Mouse (Mus musculus) neural tube, embryonic 11.5 days (tissue): ENCODE data around the gene Gm28047. TPM values are rescaled to one million over a fixed set of nuclear protein-coding genes. Genes with fewer than 3 reads are reported as not detected.

Source experiments
- ATAC-seq: fragments of 200-750 bp; cut with Nextera tagmentation; 2 replicates; pipeline ENCODE4 v1.8.0; 2017; ENCODE audit warnings: moderate number of reproducible peaks, mild to moderate bottlenecking, moderate TSS enrichment, moderate library complexity; ENCODE audit not compliant: insufficient read depth, low FRiP score, low TSS enrichment
- DNase-seq: peaks from one replicate; pipeline ENCODE4 v3.0.0-alpha.2; 2015; ENCODE audit warnings: low spot score
- H3K27ac ChIP-seq: fragments of 300-500 bp; sonication (generic); 2 replicates; pipeline ENCODE4 v1.5.1; 2014; ENCODE audit warnings: low read depth, mild to moderate bottlenecking, low read length
- H3K27me3 ChIP-seq: fragments of 300-500 bp; sonication (generic); 2 replicates; pipeline ENCODE4 v1.6.1; 2014; ENCODE audit warnings: mild to moderate bottlenecking, low read length, mixed read lengths; ENCODE audit not compliant: control insufficient read depth, insufficient read depth
- H3K36me3 ChIP-seq: fragments of 300-500 bp; sonication (generic); 2 replicates; pipeline ENCODE4 v1.6.1; 2014; ENCODE audit warnings: mild to moderate bottlenecking, low read length, moderate library complexity, mixed read lengths; ENCODE audit not compliant: control insufficient read depth, insufficient read depth
- H3K4me1 ChIP-seq: fragments of 300-500 bp; sonication (generic); 2 replicates; pipeline ENCODE4 v1.6.1; 2014; ENCODE audit warnings: low read length, mixed read lengths; ENCODE audit not compliant: control insufficient read depth, insufficient read depth
- H3K4me2 ChIP-seq: fragments of 300-500 bp; sonication (generic); 2 replicates; pipeline ENCODE4 v1.6.1; 2014; ENCODE audit warnings: low read depth, mild to moderate bottlenecking, moderate library complexity
- H3K4me3 ChIP-seq: fragments of 300-500 bp; sonication (generic); 2 replicates; pipeline ENCODE4 v1.5.1; 2014; ENCODE audit warnings: low read depth, low read length
- H3K9ac ChIP-seq: fragments of 300-500 bp; sonication (generic); 2 replicates; pipeline ENCODE4 v1.6.1; 2014; ENCODE audit warnings: mild to moderate bottlenecking, low read length
- H3K9me3 ChIP-seq: fragments of 300-500 bp; sonication (generic); 2 replicates; pipeline ENCODE4 v1.6.1; 2016; ENCODE audit warnings: low read length; ENCODE audit not compliant: control insufficient read depth
- WGBS: fragments of 180-500 bp; shearing (Covaris S2); extraction: QIAGEN DNeasy Blood & Tissue Kit; methylation state at CpG from one replicate; pipeline ENCODE4 v1.1.7; 2014; 5-methylcytosine and 5-hydroxymethylcytosine counted together
- polyA plus RNA-seq: library from polyadenylated mRNA; unstranded; fragments of >200 nt; fragmentation: Nextera tagmentation; extraction: Ambion mirVana; gene quantifications from 2 replicates; pipeline ENCODE4 v1.2.1, GENCODE M21; 2014

Gm28047 gene
- polyA plus RNA-seq, 1 experiment from 2014 or later, result not detected

GRCm38 (mm10) chr15:102547478-102547877 is 77.4 kb downstream of the Gm28047 start:
- Histone ChIP-seq H3K4me2 (no peak overlapping the region), H3K9me3 (no peaks in the 10 kb centered on the region), H3K27me3 (no peaks in the 10 kb centered on the region), H3K4me3 (no peak overlapping the region), H3K36me3 (peaks cover 3% of the 10 kb centered on the region; the same call in 1 of the 2 replicates), H3K27ac (no peak overlapping the region), H3K4me1 (no peaks in the 10 kb centered on the region), H3K9ac (no peak overlapping the region)
- ATAC-seq, result no peak
- DNase-seq, result no peak
- WGBS, result 91% methylated on average over 3 of the region's 3 CpGs

GRCm38 (mm10) chr15:102546677-102547427 is 78.0 kb downstream of the Gm28047 start:
- Histone ChIP-seq H3K9ac (no peak overlapping the region), H3K4me1 (no peaks in the 10 kb centered on the region), H3K9me3 (no peaks in the 10 kb centered on the region), H3K27ac (no peak overlapping the region), H3K4me2 (no peak overlapping the region), H3K27me3 (no peaks in the 10 kb centered on the region), H3K36me3 (peaks cover 3% of the 10 kb centered on the region; the same call in 1 of the 2 replicates), H3K4me3 (no peak overlapping the region)
- ATAC-seq, result no peak
- DNase-seq, result no peak
- 89% methylated on average over 3 of the region's 3 CpGs for WGBS

- WGBS, result 90% methylated on average over 3 of the region's 3 CpGs
- Histone ChIP-seq H3K4me3 (no peak overlapping the region), H3K27ac (no peak overlapping the region), H3K9me3 (no peaks in the 10 kb centered on the region), H3K4me2 (no peak overlapping the region), H3K4me1 (no peaks in the 10 kb centered on the region), H3K9ac (no peak overlapping the region), H3K36me3 (peaks cover 3% of the 10 kb centered on the region; the same call in 1 of the 2 replicates), H3K27me3 (no peaks in the 10 kb centered on the region)
- DNase-seq (no peak), ATAC-seq (no peak)
These were observed 78.6 kb downstream of the Gm28047 start for GRCm38 (mm10) chr15:102546246-102546645.

- Histone ChIP-seq H3K9me3 (no peaks in the 10 kb centered on the region), H3K27ac (no peak overlapping the region), H3K36me3 (peaks cover 3% of the 10 kb centered on the region; the same call in 1 of the 2 replicates), H3K4me2 (no peak overlapping the region), H3K9ac (no peak overlapping the region), H3K27me3 (no peaks in the 10 kb centered on the region), H3K4me1 (no peaks in the 10 kb centered on the region), H3K4me3 (no peak overlapping the region)
- WGBS, result 89% methylated on average over 4 of the region's 4 CpGs
- DNase-seq, result no peak
- ATAC-seq, result no peak
These were observed 80.1 kb downstream of the Gm28047 start for GRCm38 (mm10) chr15:102544801-102545200.

- no peak for DNase-seq
- no peak overlapping the region for H3K9ac ChIP-seq
- ATAC-seq, result no peak
- H3K4me3 ChIP-seq, result no peak overlapping the region
- H3K4me1 ChIP-seq, result no peaks in the 10 kb centered on the region
- WGBS, result 91% methylated on average over 7 of the region's 7 CpGs
- no peak overlapping the region for H3K27ac ChIP-seq
- no peak overlapping the region for H3K4me2 ChIP-seq
- H3K27me3 ChIP-seq, result no peaks in the 10 kb centered on the region
- no peaks in the 10 kb centered on the region for H3K9me3 ChIP-seq
- H3K36me3 ChIP-seq, result peaks cover 6% of the 10 kb centered on the region
These were observed 90.9 kb downstream of the Gm28047 start for GRCm38 (mm10) chr15:102533926-102534325.

GRCm38 (mm10) chr15:102532106-102532900 is 92.6 kb downstream of the Gm28047 start:
- no peak overlapping the region for H3K27ac ChIP-seq
- H3K27me3 ChIP-seq, result no peaks in the 10 kb centered on the region
- DNase-seq, result no peak
- H3K9ac ChIP-seq, result no peak overlapping the region
- no peaks in the 10 kb centered on the region for H3K9me3 ChIP-seq
- no peak overlapping the region for H3K4me2 ChIP-seq
- H3K4me1 ChIP-seq, result no peaks in the 10 kb centered on the region
- H3K4me3 ChIP-seq, result no peak overlapping the region
- ATAC-seq, result no peak
- 87% methylated on average over 3 of the region's 3 CpGs for WGBS
- H3K36me3 ChIP-seq, result peaks cover 6% of the 10 kb centered on the region

- DNase-seq (no peak), ATAC-seq (no peak)
- Histone ChIP-seq H3K27ac (no peak overlapping the region), H3K4me3 (no peak overlapping the region), H3K36me3 (peaks cover 6% of the 10 kb centered on the region), H3K9me3 (no peaks in the 10 kb centered on the region), H3K9ac (no peak overlapping the region), H3K27me3 (no peaks in the 10 kb centered on the region), H3K4me2 (no peak overlapping the region), H3K4me1 (no peaks in the 10 kb centered on the region)
- WGBS, result 64% methylated on average over 4 of the region's 4 CpGs
These were observed 93.3 kb downstream of the Gm28047 start for GRCm38 (mm10) chr15:102531586-102531985.

GRCm38 (mm10) chr15:102530566-102530965 is 94.3 kb downstream of the Gm28047 start:
- WGBS, result 81% methylated on average over 4 of the region's 4 CpGs

More at GRCm38 (mm10) chr15:102530566-102530965, 94.3 kb downstream of the Gm28047 start:
- H3K9me3 ChIP-seq, result no peaks in the 10 kb centered on the region
- H3K36me3 ChIP-seq, result peaks cover 6% of the 10 kb centered on the region
- H3K27ac ChIP-seq, result no peak overlapping the region
- no peak overlapping the region for H3K9ac ChIP-seq
- ATAC-seq, result no peak
- DNase-seq, result no peak
- no peaks in the 10 kb centered on the region for H3K27me3 ChIP-seq
- no peak overlapping the region for H3K4me2 ChIP-seq
- H3K4me1 ChIP-seq, result no peaks in the 10 kb centered on the region
- H3K4me3 ChIP-seq, result no peak overlapping the region
